Mouse (Mus musculus): ENCODE measurements around the gene Ndufs6. TPM values are rescaled to one million over a fixed set of nuclear protein-coding genes. Genes with fewer than 3 reads are reported as not detected.

Ndufs6 gene
- total RNA-seq, 2 experiments from 2014 or later, result 177 to 187 TPM

GRCm38 (mm10) chr13:73304729-73305128 lies 23.6 kb downstream of the Ndufs6 start:
- intact Hi-C loops (cut with DNase I), result loop anchor here (5.0 to 10.0 kb wide), 2 partner anchors 142 to 220 kb away; no protein-coding TSS in a partner anchor
- H3K4me3 ChIP-seq, result no peak overlapping the region
- no peak overlapping the region for H3K27ac ChIP-seq
- DNase-seq (ENCODE audit: extremely low spot score in 1 of 2, low spot score in 2 of 2), result no peak
- TF ChIP-seq CTCF (IDR thresholded peaks at IDR 0.05), result no peak

GRCm38 (mm10) chr13:73299322-73299721 lies 29.0 kb downstream of the Ndufs6 start:
- no peak overlapping the region for H3K4me3 ChIP-seq
- H3K27ac ChIP-seq, result no peak overlapping the region
- intact Hi-C loops (cut with DNase I), result no loop called here
- DNase-seq (ENCODE audit: extremely low spot score in 1 of 2, low spot score in 2 of 2), result no peak
- TF ChIP-seq CTCF (IDR thresholded peaks at IDR 0.05), result no peak

- intact Hi-C loops (cut with DNase I), result no loop called here
- H3K27ac ChIP-seq, result no peak overlapping the region
- H3K4me3 ChIP-seq, result no peak overlapping the region
- DNase-seq (ENCODE audit: extremely low spot score in 1 of 2, low spot score in 2 of 2), result no peak
- no peak for TF ChIP-seq CTCF (IDR thresholded peaks at IDR 0.05)
Measured at GRCm38 (mm10) chr13:73298717-73299116, 29.6 kb downstream of the Ndufs6 start.

GRCm38 (mm10) chr13:73291102-73291501 lies 37.2 kb downstream of the Ndufs6 start:
- intact Hi-C loops (cut with DNase I), result no loop called here
- DNase-seq (ENCODE audit: extremely low spot score in 1 of 2, low spot score in 2 of 2), result no peak
- no peak overlapping the region for H3K27ac ChIP-seq
- TF ChIP-seq CTCF (IDR thresholded peaks at IDR 0.05), result no peak
- no peak overlapping the region for H3K4me3 ChIP-seq

GRCm38 (mm10) chr13:73290206-73290605 lies 38.1 kb downstream of the Ndufs6 start:
- intact Hi-C loops (cut with DNase I), result no loop called here
- DNase-seq (ENCODE audit: extremely low spot score in 1 of 2, low spot score in 2 of 2), result no peak
- Histone ChIP-seq H3K27ac (no peak overlapping the region), H3K4me3 (no peak overlapping the region)
- TF ChIP-seq CTCF (IDR thresholded peaks at IDR 0.05), result no peak

GRCm38 (mm10) chr13:73283534-73283933 lies 44.8 kb downstream of the Ndufs6 start:
- intact Hi-C loops (cut with DNase I), result no loop called here
- DNase-seq (ENCODE audit: extremely low spot score in 1 of 2, low spot score in 2 of 2), result no peak
- no peak overlapping the region for H3K4me3 ChIP-seq
- no peak overlapping the region for H3K27ac ChIP-seq
- TF ChIP-seq CTCF (IDR thresholded peaks at IDR 0.05), result no peak

GRCm38 (mm10) chr13:73282407-73282806 lies 45.9 kb downstream of the Ndufs6 start:
- H3K4me3 ChIP-seq, result no peak overlapping the region
- TF ChIP-seq CTCF (IDR thresholded peaks at IDR 0.05), result no peak
- no peak overlapping the region for H3K27ac ChIP-seq
- intact Hi-C loops (cut with DNase I), result no loop called here
- no peak for DNase-seq (ENCODE audit: extremely low spot score in 1 of 2, low spot score in 2 of 2)

- no peak for TF ChIP-seq CTCF (IDR thresholded peaks at IDR 0.05)
- intact Hi-C loops (cut with DNase I), result no loop called here
Measured at GRCm38 (mm10) chr13:73279196-73279595, 49.1 kb downstream of the Ndufs6 start.

GRCm38 (mm10) chr13:73277797-73278196 lies 50.5 kb downstream of the Ndufs6 start:
- TF ChIP-seq CTCF (IDR thresholded peaks at IDR 0.05), result no peak
- intact Hi-C loops (cut with DNase I), result no loop called here

More at GRCm38 (mm10) chr13:73279196-73279595, 49.1 kb downstream of the Ndufs6 start:
- Histone ChIP-seq H3K4me3 (no peak overlapping the region), H3K27ac (no peak overlapping the region)
- no peak for DNase-seq (ENCODE audit: extremely low spot score in 1 of 2, low spot score in 2 of 2)

GRCm38 (mm10) chr13:73277361-73277760 lies 51.0 kb downstream of the Ndufs6 start:
- no peak for TF ChIP-seq CTCF (IDR thresholded peaks at IDR 0.05)
- Histone ChIP-seq H3K4me3 (no peak overlapping the region), H3K27ac (no peak overlapping the region)
- intact Hi-C loops (cut with DNase I), result no loop called here
- DNase-seq (ENCODE audit: extremely low spot score in 1 of 2, low spot score in 2 of 2), result no peak

More at GRCm38 (mm10) chr13:73277797-73278196, 50.5 kb downstream of the Ndufs6 start:
- no peak overlapping the region for H3K27ac ChIP-seq
- no peak overlapping the region for H3K4me3 ChIP-seq
- no peak for DNase-seq (ENCODE audit: extremely low spot score in 1 of 2, low spot score in 2 of 2)

GRCm38 (mm10) chr13:73273536-73273935 lies 54.8 kb downstream of the Ndufs6 start:
- TF ChIP-seq CTCF (IDR thresholded peaks at IDR 0.05), result no peak
- no peak overlapping the region for H3K27ac ChIP-seq
- intact Hi-C loops (cut with DNase I), result no loop called here

GRCm38 (mm10) chr13:73272794-73273282 lies 55.5 kb downstream of the Ndufs6 start:
- DNase-seq (ENCODE audit: extremely low spot score in 1 of 2, low spot score in 2 of 2), result no peak
- TF ChIP-seq CTCF (IDR thresholded peaks at IDR 0.05), result no peak
- Histone ChIP-seq H3K27ac (no peak overlapping the region), H3K4me3 (no peak overlapping the region)
- intact Hi-C loops (cut with DNase I), result no loop called here

More at GRCm38 (mm10) chr13:73273536-73273935, 54.8 kb downstream of the Ndufs6 start:
- DNase-seq (ENCODE audit: extremely low spot score in 1 of 2, low spot score in 2 of 2), result no peak
- H3K4me3 ChIP-seq, result no peak overlapping the region
